ENCODE assay signal across 13 mouse cellular contexts in the genomic region with DNA sequence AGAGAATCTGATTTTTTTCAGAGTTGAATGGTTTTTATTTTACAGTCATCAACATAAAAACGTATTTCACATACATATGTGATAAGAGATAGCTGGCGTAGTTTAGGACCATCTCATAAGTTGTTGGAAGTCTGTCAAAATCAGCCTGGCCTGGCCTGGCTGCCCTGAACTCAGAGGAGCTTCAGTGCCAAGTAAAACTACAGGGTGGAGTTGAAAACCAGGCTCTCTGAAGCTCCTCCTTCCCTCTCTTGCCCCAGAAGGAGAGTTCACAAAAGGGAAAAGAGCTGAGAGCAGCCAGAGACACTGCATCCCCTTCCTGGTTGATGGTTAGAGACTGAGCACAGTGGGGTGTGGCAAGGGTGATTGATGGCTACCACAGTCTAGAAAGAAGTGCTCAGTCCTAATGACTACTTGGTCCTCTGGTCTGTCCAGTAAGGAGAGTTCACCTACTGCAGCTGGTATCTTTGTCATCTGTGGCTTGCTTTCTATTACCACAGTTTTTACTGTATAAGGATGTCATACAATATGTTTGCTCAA. TPM values are rescaled to one million over a fixed set of nuclear protein-coding genes. Genes with fewer than 3 reads are reported as not detected.
DNase-seq lines count a peak whose midpoint lies in the region; ATAC-seq and TF ChIP-seq lines count a peak whose summit lies in the region.
"Had no signal": no experiment of that assay in that cellular context is flagged by ENCODE, and none has a peak within 500 bp of the region (broad histone marks: within the 10 kb centered on the region; RNA-seq: fewer than 3 reads in every experiment).

No protein-coding gene starts in this region.

- ATAC-seq in lung, postnatal 0 days: peak; percentile 26; the same call in 1 of the 2 replicates
- no peak for ATAC-seq in heart, embryonic 15.5 days (replicated peaks; ENCODE audit: insufficient number of reproducible peaks, insufficient read depth, low FRiP score, low read depth)
- ATAC-seq in megakaryocyte-erythroid progenitor cell, adult 5-6 weeks (replicated peaks; ENCODE audit: low FRiP score, low TSS enrichment, poor library complexity, severe bottlenecking): peak; percentile 39
- no peak for ATAC-seq in intestine, embryonic 15.5 days
- ATAC-seq: activated CD4-positive, CD25-positive, alpha-beta regulatory T cell, adult 4 months had no signal

- no peak overlapping the region for H3K4me3 ChIP-seq in lung, postnatal 0 days (ENCODE audit: low read depth, low read length)
- H3K4me3 ChIP-seq in heart, embryonic 15.5 days: no peak overlapping the region
- no peak overlapping the region for H3K4me3 ChIP-seq in intestine, embryonic 15.5 days (replicated peaks)
- H3K4me3 ChIP-seq: hindbrain, embryonic 12.5 days; liver, embryonic 15.5 days had no signal

- TF ChIP-seq CTCF in lung, postnatal 0 days (IDR thresholded peaks at IDR 0.05): no peak

- peak; percentile 8 for DNase-seq in gastrocnemius, adult 18-20 months (ENCODE audit: low spot score)
- DNase-seq in gastrocnemius, postnatal 10 days: no peak
- peak; percentile 22 for DNase-seq in lung, postnatal 0 days (ENCODE audit: low spot score)
- DNase-seq in lung, adult 18-20 months: no peak
- no peak for DNase-seq in thymus, postnatal 25 days
- DNase-seq: right cerebral cortex, postnatal 25 days had no signal

- H3K9ac ChIP-seq in lung, postnatal 0 days (replicated peaks; ENCODE audit: low read depth): no peak overlapping the region
- H3K9ac ChIP-seq in heart, embryonic 15.5 days: no peak overlapping the region
- no peak overlapping the region for H3K9ac ChIP-seq in intestine, embryonic 15.5 days
- H3K9ac ChIP-seq: hindbrain, embryonic 12.5 days; liver, embryonic 15.5 days had no signal

- no peaks in the 10 kb centered on the region for H3K4me1 ChIP-seq in lung, postnatal 0 days (ENCODE audit: insufficient read depth, low read depth, low read length)
- H3K4me1 ChIP-seq in heart, embryonic 15.5 days (replicated peaks): peaks cover 14% of the 10 kb centered on the region
- H3K4me1 ChIP-seq in intestine, embryonic 15.5 days (replicated peaks): no peaks in the 10 kb centered on the region
- H3K4me1 ChIP-seq: hindbrain, embryonic 12.5 days; liver, embryonic 15.5 days had no signal

- TF ChIP-seq EP300 in lung, postnatal 0 days (IDR thresholded peaks at IDR 0.05): no peak

- H3K27me3 ChIP-seq in lung, postnatal 0 days (replicated peaks; ENCODE audit: insufficient read depth, low read length): no peaks in the 10 kb centered on the region
- H3K27me3 ChIP-seq in heart, embryonic 15.5 days: no peaks in the 10 kb centered on the region
- no peaks in the 10 kb centered on the region for H3K27me3 ChIP-seq in intestine, embryonic 15.5 days (replicated peaks)
- H3K27me3 ChIP-seq: hindbrain, embryonic 12.5 days; liver, embryonic 15.5 days had no signal

- no peak overlapping the region for H3K27ac ChIP-seq in lung, postnatal 0 days (ENCODE audit: low read length)
- peak overlapping the region; percentile 60 for H3K27ac ChIP-seq in heart, embryonic 15.5 days
- no peak overlapping the region for H3K27ac ChIP-seq in intestine, embryonic 15.5 days
- H3K27ac ChIP-seq: hindbrain, embryonic 12.5 days; liver, embryonic 15.5 days had no signal

- no peaks in the 10 kb centered on the region for H3K9me3 ChIP-seq in lung, postnatal 0 days (ENCODE audit: low read length)
- no peaks in the 10 kb centered on the region for H3K9me3 ChIP-seq in heart, embryonic 15.5 days (replicated peaks)
- H3K9me3 ChIP-seq in intestine, embryonic 15.5 days: no peaks in the 10 kb centered on the region
- H3K9me3 ChIP-seq: hindbrain, embryonic 12.5 days; liver, embryonic 15.5 days had no signal

- H3K36me3 ChIP-seq in lung, postnatal 0 days (ENCODE audit: insufficient read depth, low read length): no peaks in the 10 kb centered on the region
- H3K36me3 ChIP-seq in heart, embryonic 15.5 days: peaks cover 3% of the 10 kb centered on the region
- H3K36me3 ChIP-seq in intestine, embryonic 15.5 days: 0 out of 2 replicates have a peak, but pooled peaks cover 3% of the 10 kb centered on the region
- H3K36me3 ChIP-seq: hindbrain, embryonic 12.5 days had no signal

- WGBS in lung, postnatal 0 days: 43% methylated on average over 2 of the region's 2 CpGs
- 38% methylated on average over 2 of the region's 2 CpGs for WGBS in heart, embryonic 15.5 days
- WGBS in intestine, embryonic 15.5 days: 72% methylated on average over 2 of the region's 2 CpGs

- H3K4me2 ChIP-seq in lung, postnatal 0 days (replicated peaks; ENCODE audit: low read depth, low read length): no peak overlapping the region
- no peak overlapping the region for H3K4me2 ChIP-seq in heart, embryonic 15.5 days
- no peak overlapping the region for H3K4me2 ChIP-seq in intestine, embryonic 15.5 days (replicated peaks)
- H3K4me2 ChIP-seq: hindbrain, embryonic 12.5 days; liver, embryonic 15.5 days had no signal

RNA-seq across cellular contexts. Expression of a gene that starts 45.1 kb away (rescaled TPM):
- total RNA-seq in gastrocnemius, adult 18-20 months (2021): not detected
- total RNA-seq in gastrocnemius, postnatal 10 days (2021): under 1 TPM; 0.09 to 0.27 TPM
- polyA plus RNA-seq in lung, postnatal 0 days (2015; fragmentation: Nextera tagmentation; extraction: Ambion mirVana): 0.08 TPM in 1 of 2 replicates, not detected in the other
- 0.08 TPM in 1 of 2 replicates, not detected in the other for polyA plus RNA-seq in heart, embryonic 15.5 days (2015; fragmentation: Nextera tagmentation; extraction: Ambion mirVana)
- total RNA-seq in megakaryocyte-erythroid progenitor cell, adult 5-6 weeks (2014; fragmentation: Nextera tagmentation): not detected in 2 replicates
- total RNA-seq in megakaryocyte-erythroid progenitor cell, adult 5-6 weeks (2017): not detected in 2 replicates
- 0.20 and 0.33 TPM in 2 replicates for polyA plus RNA-seq in intestine, embryonic 15.5 days (2015; fragmentation: Nextera tagmentation; extraction: Ambion mirVana)
- polyA plus RNA-seq: activated CD4-positive, CD25-positive, alpha-beta regulatory T cell, adult 4 months; hindbrain, embryonic 12.5 days; neural tube, embryonic 11.5 days had no signal

Comparison
In these comparisons a context has a peak if more than half of its experiments do, and no peak if none do; other contexts are left out.
1. DNase-seq: peak in gastrocnemius, adult 18-20 months (single experiment) and lung, postnatal 0 days (single experiment); none in gastrocnemius, postnatal 10 days (single experiment), lung, adult 18-20 months (0 of 2) and thymus, postnatal 25 days (single experiment).
2. ATAC-seq: peak in lung, postnatal 0 days (single experiment) and megakaryocyte-erythroid progenitor cell, adult 5-6 weeks (single experiment); none in heart, embryonic 15.5 days (single experiment) and intestine, embryonic 15.5 days (single experiment).